Mouse (Mus musculus) limb, embryonic 14.5 days (tissue): ENCODE measurements around the gene Gcnt1. TPM values are rescaled to one million over a fixed set of nuclear protein-coding genes. Genes with fewer than 3 reads are reported as not detected.

Experiments
- ATAC-seq: fragments of 200-750 bp; cut with Nextera tagmentation; 2 replicates; pipeline ENCODE4 v1.8.0; 2017; ENCODE audit warnings: low read depth, moderate number of reproducible peaks, moderate TSS enrichment; ENCODE audit not compliant: low FRiP score
- DNase-seq: peaks from one replicate; pipeline ENCODE4 v3.0.0-alpha.2; 2015; ENCODE audit warnings: low spot score
- H3K27ac ChIP-seq: fragments of 300-500 bp; sonication (generic); replicated peaks from 2 replicates; pipeline ENCODE4 v1.5.1; 2014; ENCODE audit warnings: low read depth, mild to moderate bottlenecking, low read length, moderate library complexity, mixed read lengths
- H3K27me3 ChIP-seq: fragments of 300-500 bp; sonication (generic); 2 replicates; pipeline ENCODE4 v1.6.1; 2014; ENCODE audit warnings: low read length, mixed read lengths; ENCODE audit not compliant: control insufficient read depth, insufficient read depth
- H3K36me3 ChIP-seq: fragments of 300-500 bp; sonication (generic); 2 replicates; pipeline ENCODE4 v1.6.1; 2014; ENCODE audit warnings: mild to moderate bottlenecking, low read length, moderate library complexity, mixed read lengths; ENCODE audit not compliant: control insufficient read depth, insufficient read depth
- H3K4me1 ChIP-seq: fragments of 300-500 bp; sonication (generic); 2 replicates; pipeline ENCODE4 v1.6.1; 2014; ENCODE audit warnings: antibody characterized with exemption, low read length, mixed read lengths; ENCODE audit not compliant: control insufficient read depth, insufficient read depth
- H3K4me2 ChIP-seq: fragments of 300-500 bp; sonication (generic); replicated peaks from 2 replicates; pipeline ENCODE4 v1.6.1; 2014; ENCODE audit warnings: low read depth, mild to moderate bottlenecking, low read length, moderate library complexity; ENCODE audit not compliant: severe bottlenecking
- H3K4me3 ChIP-seq: fragments of 300-500 bp; sonication (generic); replicated peaks from 2 replicates; pipeline ENCODE4 v1.5.1; 2014; ENCODE audit warnings: low read length
- H3K9ac ChIP-seq: fragments of 300-500 bp; sonication (generic); 2 replicates; pipeline ENCODE4 v1.6.1; 2014; ENCODE audit warnings: mild to moderate bottlenecking, low read depth, low read length, moderate library complexity; ENCODE audit not compliant: severe bottlenecking
- H3K9me3 ChIP-seq: fragments of 300-500 bp; sonication (generic); 2 replicates; pipeline ENCODE4 v1.6.1; 2016; ENCODE audit warnings: low read length; ENCODE audit not compliant: control insufficient read depth
- POLR2A ChIP-seq: fragments of 200-500 bp; IDR thresholded peaks from 2 replicates; pipeline ENCODE4 v1.8.0; 2012; ENCODE audit warnings: inconsistent platforms, mild to moderate bottlenecking, moderate library complexity, borderline replicate concordance; ENCODE audit not compliant: insufficient read depth, insufficient read length; ENCODE audit errors: extremely low read depth
- WGBS: fragments of 180-500 bp; shearing (Covaris S2); extraction: QIAGEN DNeasy Blood & Tissue Kit; methylation state at CpG from one replicate; pipeline ENCODE4 v1.1.7; 2014; 5-methylcytosine and 5-hydroxymethylcytosine counted together
- polyA plus RNA-seq, 2 experiments: library from polyadenylated mRNA; depleted of rRNA in 1 of 2; stranded (reverse) in 1 of 2; unstranded in 1 of 2; fragments of >200 nt; fragmentation: Nextera tagmentation in 1 of 2; extraction: Ambion mirVana in 1 of 2; gene quantifications; 2 replicates each; pipeline versions ENCODE4 v1.2.1 to v1.2.3; 2012 to 2014

Gene Gcnt1
- polyA plus RNA-seq, 2 experiments: 3.4 to 5.3 TPM

DNA sequence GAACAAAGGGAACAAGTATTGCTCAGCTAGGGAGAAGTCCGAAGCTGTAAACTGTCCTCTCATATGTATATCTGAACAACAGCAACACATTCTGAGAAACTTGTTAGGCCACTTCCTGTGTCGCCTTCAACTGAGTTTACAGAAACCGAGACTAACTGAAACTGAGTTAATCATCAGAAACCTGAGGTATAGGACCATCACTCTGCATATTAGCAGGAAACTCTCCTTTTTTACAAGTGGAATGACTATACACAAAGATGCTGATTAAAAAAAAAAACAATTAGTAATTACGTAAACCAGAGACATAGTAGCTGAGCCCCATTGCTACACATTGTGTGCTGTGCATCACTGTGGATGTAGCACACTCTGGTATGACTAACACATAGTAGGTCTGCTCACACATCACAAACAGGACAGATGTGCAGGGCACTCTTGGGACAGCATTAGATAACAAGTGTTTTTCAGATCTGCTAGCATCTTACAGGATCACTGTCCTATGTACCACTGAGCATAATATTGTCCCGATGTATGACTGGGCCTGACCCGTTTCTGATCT, 77.4 kb downstream of the Gcnt1 start:
- no peaks in the 10 kb centered on the region for H3K27me3 ChIP-seq
- ATAC-seq (no peak), DNase-seq (no peak)
- no peak for TF ChIP-seq POLR2A
- H3K4me2 ChIP-seq: no peak overlapping the region
- H3K4me1 ChIP-seq: no peaks in the 10 kb centered on the region
- no peak overlapping the region for H3K27ac ChIP-seq
- no peak overlapping the region for H3K4me3 ChIP-seq
- 84% methylated on average over 6 of the region's 6 CpGs for WGBS
- H3K36me3 ChIP-seq: no peaks in the 10 kb centered on the region
- no peak overlapping the region for H3K9ac ChIP-seq
- H3K9me3 ChIP-seq: no peaks in the 10 kb centered on the region

GRCm38 (mm10) chr19:17294136-17294535, 78.5 kb downstream of the Gcnt1 start:
- DNase-seq (no peak), ATAC-seq (no peak)
- Histone ChIP-seq H3K4me1 (no peaks in the 10 kb centered on the region), H3K36me3 (no peaks in the 10 kb centered on the region), H3K27me3 (no peaks in the 10 kb centered on the region), H3K9me3 (no peaks in the 10 kb centered on the region), H3K4me2 (no peak overlapping the region), H3K9ac (no peak overlapping the region), H3K4me3 (no peak overlapping the region), H3K27ac (no peak overlapping the region)
- TF ChIP-seq POLR2A: no peak
- 82% methylated on average over 5 of the region's 5 CpGs for WGBS

DNA sequence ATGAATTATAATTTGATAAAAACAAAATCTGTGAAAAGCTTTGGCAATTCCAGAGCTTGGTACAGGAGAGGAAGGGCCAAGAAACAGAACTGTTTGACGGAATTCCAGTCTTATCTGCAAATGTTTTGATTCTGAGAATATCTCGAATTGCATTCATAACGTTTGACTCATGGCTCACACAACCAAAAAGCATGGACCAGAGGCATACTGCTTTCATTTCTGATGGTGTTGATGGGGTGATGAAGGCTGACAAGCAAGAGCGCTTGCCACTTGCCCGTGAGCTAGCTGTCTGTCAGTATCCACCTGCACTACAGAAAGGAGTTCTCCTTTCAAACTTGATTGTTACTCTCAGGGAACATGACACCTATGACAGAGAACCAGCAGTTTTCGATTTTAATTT, 83.1 kb downstream of the Gcnt1 start:
- ATAC-seq (no peak), DNase-seq (no peak)
- no peak overlapping the region for H3K4me2 ChIP-seq
- no peaks in the 10 kb centered on the region for H3K4me1 ChIP-seq
- WGBS: 75% methylated on average over 6 of the region's 6 CpGs
- no peaks in the 10 kb centered on the region for H3K36me3 ChIP-seq
- no peaks in the 10 kb centered on the region for H3K27me3 ChIP-seq
- H3K9me3 ChIP-seq: no peaks in the 10 kb centered on the region
- H3K9ac ChIP-seq: no peak overlapping the region
- TF ChIP-seq POLR2A: no peak
- H3K27ac ChIP-seq: no peak overlapping the region
- H3K4me3 ChIP-seq: no peak overlapping the region

DNA sequence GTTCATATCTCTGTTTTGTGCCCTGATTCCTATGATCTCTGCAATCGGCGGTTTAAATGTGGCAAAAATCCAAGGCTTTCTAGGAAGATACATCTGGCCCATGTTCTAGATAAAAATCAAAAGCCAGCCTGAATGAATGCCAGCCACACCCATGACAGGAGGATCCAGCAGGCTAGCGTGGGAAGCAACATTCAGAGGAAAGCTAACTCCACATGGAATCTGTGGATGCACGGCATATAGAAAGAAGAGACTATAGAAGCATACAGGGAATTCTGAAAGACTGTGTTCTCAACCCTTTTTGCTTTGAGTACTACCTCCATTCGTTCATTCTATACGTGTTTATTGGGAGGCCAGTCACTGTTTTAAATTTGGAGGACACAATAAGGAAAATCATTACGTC, 86.6 kb downstream of the Gcnt1 start:
- Histone ChIP-seq H3K27ac (no peak overlapping the region), H3K4me2 (no peak overlapping the region), H3K36me3 (no peaks in the 10 kb centered on the region), H3K9ac (no peak overlapping the region), H3K9me3 (no peaks in the 10 kb centered on the region), H3K27me3 (no peaks in the 10 kb centered on the region), H3K4me3 (no peak overlapping the region), H3K4me1 (no peaks in the 10 kb centered on the region)
- 81% methylated on average over 7 of the region's 7 CpGs for WGBS
- no peak for TF ChIP-seq POLR2A
- ATAC-seq: no peak
- DNase-seq: no peak

- Histone ChIP-seq H3K27me3 (no peaks in the 10 kb centered on the region), H3K36me3 (no peaks in the 10 kb centered on the region), H3K4me3 (no peak overlapping the region), H3K4me2 (no peak overlapping the region), H3K27ac (no peak overlapping the region), H3K9ac (no peak overlapping the region), H3K9me3 (no peaks in the 10 kb centered on the region), H3K4me1 (no peaks in the 10 kb centered on the region)
- TF ChIP-seq POLR2A: no peak
- DNase-seq (no peak), ATAC-seq (no peak)
- WGBS: 78% methylated on average over 3 of the region's 3 CpGs
Observed at GRCm38 (mm10) chr19:17283317-17283716, 89.3 kb downstream of the Gcnt1 start.
